Mouse (Mus musculus) erythroblast, embryonic 14.5 days (primary cell): ENCODE data around the gene Snx4.

ENCODE experiments used
- GATA1 ChIP-seq: IDR thresholded peaks from 2 replicates; pipeline ENCODE4 v1.6.1; 2012; ENCODE audit warnings: low read length, inconsistent platforms, mixed read lengths
- TAL1 ChIP-seq: IDR thresholded peaks from 3 replicates; pipeline ENCODE4 v1.6.1; 2012; ENCODE audit warnings: low read length, inconsistent platforms, mixed read lengths

DNA sequence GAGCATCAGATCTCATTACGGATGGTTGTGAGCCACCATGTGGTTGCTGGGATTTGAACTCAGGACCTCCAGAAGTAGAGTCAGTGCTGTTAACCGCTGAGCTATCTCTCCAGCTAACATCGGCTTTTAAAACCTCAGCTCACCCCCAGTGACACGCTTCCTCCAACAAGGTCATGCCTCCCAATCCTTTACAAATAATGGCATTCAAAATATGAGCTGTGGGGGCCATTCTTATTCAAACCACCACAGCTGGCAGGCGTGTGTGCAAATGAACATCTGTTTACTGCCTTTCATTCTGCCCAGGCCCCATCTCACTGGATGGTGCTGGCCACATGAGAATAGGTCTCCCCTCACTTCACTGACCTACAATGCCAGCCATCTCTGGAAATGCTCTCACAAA lies 4.7 kb upstream of the Snx4 start:
- TF ChIP-seq GATA1 (no peak), TAL1 (no peak)
